Mouse (Mus musculus) embryonic facial prominence, embryonic 12.5 days (tissue): Measurements from ENCODE around the gene Bcar3. TPM values are rescaled to one million over a fixed set of nuclear protein-coding genes. Genes with fewer than 3 reads are reported as not detected.

Experiments
- ATAC-seq: fragments of 200-750 bp; cut with Nextera tagmentation; 2 replicates; pipeline ENCODE4 v1.8.0; 2017; ENCODE audit not compliant: insufficient number of reproducible peaks, insufficient read depth, low FRiP score, low TSS enrichment
- H3K27ac ChIP-seq: fragments of 300-500 bp; sonication (generic); 2 replicates; pipeline ENCODE4 v1.5.1; 2016; ENCODE audit warnings: mild to moderate bottlenecking
- H3K27me3 ChIP-seq: fragments of 300-500 bp; sonication (generic); 2 replicates; pipeline ENCODE4 v1.6.1; 2016; ENCODE audit warnings: mild to moderate bottlenecking, moderate library complexity
- H3K36me3 ChIP-seq: fragments of 300-500 bp; sonication (generic); 2 replicates; pipeline ENCODE4 v1.6.1; 2016; ENCODE audit warnings: mild to moderate bottlenecking
- H3K4me1 ChIP-seq: fragments of 300-500 bp; sonication (generic); 2 replicates; pipeline ENCODE4 v1.6.1; 2016
- H3K4me2 ChIP-seq: fragments of 300-500 bp; sonication (generic); replicated peaks from 2 replicates; pipeline ENCODE4 v1.6.1; 2016; ENCODE audit warnings: mild to moderate bottlenecking, moderate library complexity
- H3K4me3 ChIP-seq: fragments of 300-500 bp; sonication (generic); 2 replicates; pipeline ENCODE4 v1.5.1; 2016; ENCODE audit warnings: mild to moderate bottlenecking
- H3K9ac ChIP-seq: fragments of 300-500 bp; sonication (generic); 2 replicates; pipeline ENCODE4 v1.6.1; 2016; ENCODE audit warnings: mild to moderate bottlenecking, moderate library complexity
- H3K9me3 ChIP-seq: fragments of 300-500 bp; sonication (generic); 2 replicates; pipeline ENCODE4 v1.6.1; 2016; ENCODE audit warnings: mild to moderate bottlenecking, moderate library complexity
- WGBS: fragments of 180-500 bp; shearing (Covaris S2); methylation state at CpG from one replicate; pipeline ENCODE4 v1.1.7; 2016; 5-methylcytosine and 5-hydroxymethylcytosine counted together
- polyA plus RNA-seq: library from polyadenylated mRNA; unstranded; fragments of >200 nt; fragmentation: Nextera tagmentation; extraction: Ambion mirVana; gene quantifications from 2 replicates; pipeline ENCODE4 v1.2.1, GENCODE M21; 2016

Bcar3 gene
- polyA plus RNA-seq, 1 experiment from 2014 or later = 11.2 TPM

GRCm38 (mm10) chr3:122293223-122293953 lies 548 bp upstream of the Bcar3 start:
- Histone ChIP-seq H3K4me3 (peak overlapping the region; percentile 90), H3K27ac (peak overlapping the region; percentile 97), H3K27me3 (no peaks in the 10 kb centered on the region), H3K9me3 (no peaks in the 10 kb centered on the region), H3K4me2 (peak overlapping the region; percentile 67), H3K36me3 (no peaks in the 10 kb centered on the region), H3K9ac (peak overlapping the region; percentile 89), H3K4me1 (peaks cover 23% of the 10 kb centered on the region)
- under 1% methylated on average over 98 of the region's 105 CpGs for whole genome bisulfite sequencing
- peak; percentile 63 for ATAC-seq

GRCm38 (mm10) chr3:122295511-122295910 lies 1.6 kb downstream of the Bcar3 start:
- H3K27me3 ChIP-seq = no peaks in the 10 kb centered on the region
- no peak for ATAC-seq
- no peak overlapping the region for H3K27ac ChIP-seq
- H3K36me3 ChIP-seq = no peaks in the 10 kb centered on the region
- 11% methylated on average over 5 of the region's 5 CpGs for WGBS
- H3K4me2 ChIP-seq = no peak overlapping the region
- H3K4me1 ChIP-seq = peaks cover 23% of the 10 kb centered on the region
- no peaks in the 10 kb centered on the region for H3K9me3 ChIP-seq
- H3K9ac ChIP-seq = no peak overlapping the region
- H3K4me3 ChIP-seq = no peak overlapping the region

GRCm38 (mm10) chr3:122296979-122297378 lies 3.0 kb downstream of the Bcar3 start:
- no peak overlapping the region for H3K4me3 ChIP-seq
- H3K4me1 ChIP-seq = peaks cover 26% of the 10 kb centered on the region
- H3K9me3 ChIP-seq = no peaks in the 10 kb centered on the region
- H3K27me3 ChIP-seq = no peaks in the 10 kb centered on the region
- no peak overlapping the region for H3K9ac ChIP-seq
- H3K4me2 ChIP-seq = no peak overlapping the region
- no peak overlapping the region for H3K27ac ChIP-seq
- H3K36me3 ChIP-seq = no peaks in the 10 kb centered on the region
- no peak for ATAC-seq
- 52% methylated on average over 5 of the region's 5 CpGs for WGBS

- Histone ChIP-seq H3K27ac (no peak overlapping the region), H3K9me3 (no peaks in the 10 kb centered on the region), H3K36me3 (no peaks in the 10 kb centered on the region), H3K4me3 (no peak overlapping the region), H3K9ac (no peak overlapping the region), H3K4me1 (peaks cover 11% of the 10 kb centered on the region), H3K4me2 (no peak overlapping the region), H3K27me3 (no peaks in the 10 kb centered on the region)
- WGBS = 51% methylated on average over 9 of the region's 9 CpGs
- no peak for ATAC-seq
Observed at GRCm38 (mm10) chr3:122300983-122301919, 7.3 kb downstream of the Bcar3 start.

GRCm38 (mm10) chr3:122304560-122304959 lies 10.6 kb downstream of the Bcar3 start:
- no peak for ATAC-seq
- H3K9me3 ChIP-seq = no peaks in the 10 kb centered on the region
- H3K4me3 ChIP-seq = no peak overlapping the region
- H3K27me3 ChIP-seq = no peaks in the 10 kb centered on the region
- H3K4me1 ChIP-seq = peaks cover 4% of the 10 kb centered on the region; the same call in 1 of the 2 replicates
- 88% methylated on average over 4 of the region's 4 CpGs for WGBS
- H3K27ac ChIP-seq = no peak overlapping the region
- H3K4me2 ChIP-seq = no peak overlapping the region
- H3K36me3 ChIP-seq = no peaks in the 10 kb centered on the region
- H3K9ac ChIP-seq = no peak overlapping the region

- no peak for ATAC-seq
- WGBS = 58% methylated on average over 4 of the region's 4 CpGs
Observed at GRCm38 (mm10) chr3:122307894-122308671, 14.1 kb downstream of the Bcar3 start.

GRCm38 (mm10) chr3:122308981-122309380 lies 15.0 kb downstream of the Bcar3 start:
- no peak overlapping the region for H3K27ac ChIP-seq
- H3K27me3 ChIP-seq = no peaks in the 10 kb centered on the region
- H3K4me1 ChIP-seq = no peaks in the 10 kb centered on the region
- no peak overlapping the region for H3K4me2 ChIP-seq
- 43% methylated on average over 6 of the region's 6 CpGs for whole genome bisulfite sequencing
- no peaks in the 10 kb centered on the region for H3K9me3 ChIP-seq
- no peak for ATAC-seq
- no peak overlapping the region for H3K9ac ChIP-seq
- no peaks in the 10 kb centered on the region for H3K36me3 ChIP-seq
- no peak overlapping the region for H3K4me3 ChIP-seq

More at GRCm38 (mm10) chr3:122307894-122308671, 14.1 kb downstream of the Bcar3 start:
- Histone ChIP-seq H3K4me3 (no peak overlapping the region), H3K27me3 (no peaks in the 10 kb centered on the region), H3K36me3 (no peaks in the 10 kb centered on the region), H3K9me3 (no peaks in the 10 kb centered on the region), H3K4me1 (no peaks in the 10 kb centered on the region), H3K4me2 (no peak overlapping the region), H3K9ac (no peak overlapping the region), H3K27ac (no peak overlapping the region)

- no peak for ATAC-seq
- Histone ChIP-seq H3K9ac (no peak overlapping the region), H3K9me3 (no peaks in the 10 kb centered on the region), H3K27me3 (no peaks in the 10 kb centered on the region), H3K4me2 (no peak overlapping the region), H3K36me3 (no peaks in the 10 kb centered on the region), H3K27ac (no peak overlapping the region), H3K4me1 (peaks cover 4% of the 10 kb centered on the region), H3K4me3 (no peak overlapping the region)
- WGBS = 17% methylated on average over 2 of the region's 2 CpGs
Observed at GRCm38 (mm10) chr3:122312078-122312477, 18.1 kb downstream of the Bcar3 start.

- ATAC-seq = no peak
- 74% methylated on average over 10 of the region's 10 CpGs for WGBS
- no peak overlapping the region for H3K27ac ChIP-seq
- no peak overlapping the region for H3K4me2 ChIP-seq
- H3K4me3 ChIP-seq = no peak overlapping the region
- no peak overlapping the region for H3K9ac ChIP-seq
- H3K27me3 ChIP-seq = 0 out of 2 replicates have a peak, but pooled peaks cover 3% of the 10 kb centered on the region
- no peaks in the 10 kb centered on the region for H3K9me3 ChIP-seq
- H3K36me3 ChIP-seq = no peaks in the 10 kb centered on the region
- peaks cover 4% of the 10 kb centered on the region for H3K4me1 ChIP-seq
Observed at GRCm38 (mm10) chr3:122312936-122313629, 19.1 kb downstream of the Bcar3 start.

GRCm38 (mm10) chr3:122313936-122314335 lies 20.0 kb downstream of the Bcar3 start:
- Histone ChIP-seq H3K9me3 (no peaks in the 10 kb centered on the region), H3K4me1 (peaks cover 4% of the 10 kb centered on the region), H3K36me3 (no peaks in the 10 kb centered on the region), H3K4me2 (no peak overlapping the region), H3K4me3 (no peak overlapping the region), H3K27me3 (0 out of 2 replicates have a peak, but pooled peaks cover 3% of the 10 kb centered on the region), H3K27ac (no peak overlapping the region), H3K9ac (no peak overlapping the region)
- WGBS = 48% methylated on average over 7 of the region's 7 CpGs
- ATAC-seq = no peak

GRCm38 (mm10) chr3:122316621-122317020 lies 22.7 kb downstream of the Bcar3 start:
- Histone ChIP-seq H3K4me2 (peak overlapping the region; percentile 19), H3K27me3 (0 out of 2 replicates have a peak, but pooled peaks cover 3% of the 10 kb centered on the region), H3K36me3 (no peaks in the 10 kb centered on the region), H3K27ac (no peak overlapping the region), H3K9me3 (no peaks in the 10 kb centered on the region), H3K4me1 (peaks cover 4% of the 10 kb centered on the region), H3K9ac (no peak overlapping the region), H3K4me3 (no peak overlapping the region)
- ATAC-seq = no peak
- 8% methylated on average over 11 of the region's 11 CpGs for WGBS
